Mouse (Mus musculus): ENCODE data around the gene Sec13. TPM values are rescaled to one million over a fixed set of nuclear protein-coding genes. Genes with fewer than 3 reads are reported as not detected.
"Not testable (repeated sequence)": the region's sequence is repeated elsewhere in the genome, so short reads cannot be mapped to it uniquely, and the experiment has no call there.

Sec13 gene
- polyA plus RNA-seq, 1 experiment from 2014 or later: 177 TPM

GRCm38 (mm10) chr6:113719878-113720277 is 20.7 kb downstream of the Sec13 start, which contains the start of gene Ghrl:
TSS of gene Ghrl (minus strand) at chr6:113719880.
- WGBS: 95% methylated on average over 3 of the region's 3 CpGs
- H3K9ac ChIP-seq (ENCODE audit: low read depth, low read length): no peak within 1 kb of the TSS
- peaks cover 13% of the 10 kb centered on the region for H3K36me3 ChIP-seq (ENCODE audit: control insufficient read depth, insufficient read depth, low read length)
- H3K9me3 ChIP-seq (replicated peaks; ENCODE audit: control insufficient read depth, low read length, poor library complexity, severe bottlenecking): no peaks in the 10 kb centered on the region
- no peak for ATAC-seq
- no peak within 1 kb of the TSS for H3K27ac ChIP-seq (ENCODE audit: low read length)
- no peak within 1 kb of the TSS for H3K4me2 ChIP-seq (ENCODE audit: low read length)
- H3K4me1 ChIP-seq (ENCODE audit: control insufficient read depth, insufficient read depth, low read length): no peaks in the 10 kb centered on the region
- H3K27me3 ChIP-seq (ENCODE audit: control insufficient read depth, insufficient read depth, low read depth, low read length): no peaks in the 10 kb centered on the region
- H3K4me3 ChIP-seq (ENCODE audit: low read depth, low read length): no peak within 1 kb of the TSS

GRCm38 (mm10) chr6:113717541-113717940 is 23.0 kb downstream of the Sec13 start:
- H3K27ac ChIP-seq (ENCODE audit: low read length): no peak overlapping the region
- no peaks in the 10 kb centered on the region for H3K27me3 ChIP-seq (ENCODE audit: control insufficient read depth, insufficient read depth, low read depth, low read length)
- no peak overlapping the region for H3K9ac ChIP-seq (ENCODE audit: low read depth, low read length)
- no peak overlapping the region for H3K4me2 ChIP-seq (ENCODE audit: low read length)
- 90% methylated on average over 3 of the region's 3 CpGs for WGBS
- no peak for ATAC-seq
- H3K36me3 ChIP-seq (ENCODE audit: control insufficient read depth, insufficient read depth, low read length): peaks cover 21% of the 10 kb centered on the region
- no peaks in the 10 kb centered on the region for H3K4me1 ChIP-seq (ENCODE audit: control insufficient read depth, insufficient read depth, low read length)
- H3K4me3 ChIP-seq (ENCODE audit: low read depth, low read length): no peak overlapping the region
- H3K9me3 ChIP-seq (replicated peaks; ENCODE audit: control insufficient read depth, low read length, poor library complexity, severe bottlenecking): no peaks in the 10 kb centered on the region

- WGBS: 90% methylated on average over 1 of the region's 1 CpGs
- peaks cover 42% of the 10 kb centered on the region for H3K36me3 ChIP-seq (ENCODE audit: control insufficient read depth, insufficient read depth, low read length)
- no peak overlapping the region for H3K9ac ChIP-seq (ENCODE audit: low read depth, low read length)
- no peaks in the 10 kb centered on the region for H3K27me3 ChIP-seq (ENCODE audit: control insufficient read depth, insufficient read depth, low read depth, low read length)
- H3K4me2 ChIP-seq (ENCODE audit: low read length): no peak overlapping the region
- H3K4me1 ChIP-seq (ENCODE audit: control insufficient read depth, insufficient read depth, low read length): no peaks in the 10 kb centered on the region
- H3K27ac ChIP-seq (ENCODE audit: low read length): no peak overlapping the region
- no peak for ATAC-seq
- no peaks in the 10 kb centered on the region for H3K9me3 ChIP-seq (replicated peaks; ENCODE audit: control insufficient read depth, low read length, poor library complexity, severe bottlenecking)
- H3K4me3 ChIP-seq (ENCODE audit: low read depth, low read length): no peak overlapping the region
Observed at GRCm38 (mm10) chr6:113714797-113715196, 25.7 kb downstream of the Sec13 start.

DNA sequence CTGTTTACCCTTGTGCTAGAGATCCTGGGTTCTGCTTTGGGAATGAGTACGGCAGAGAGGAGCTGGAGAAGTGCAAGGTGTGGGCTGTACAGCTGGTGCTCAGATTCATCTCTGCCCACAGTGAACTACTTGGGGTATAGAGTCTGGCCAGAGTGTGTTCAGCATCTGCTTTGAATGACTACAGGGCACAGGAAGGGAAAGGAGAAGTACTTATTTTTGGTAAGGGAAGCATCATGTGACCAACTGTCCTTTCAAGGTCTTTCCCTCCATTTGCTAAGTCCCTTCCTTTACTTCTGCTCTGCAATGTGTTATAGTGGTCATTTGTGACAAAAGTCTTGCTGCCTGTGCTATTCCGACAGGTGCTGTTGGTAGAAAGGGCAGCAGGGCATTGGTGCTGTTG is 26.3 kb downstream of the Sec13 start:
- peaks cover 46% of the 10 kb centered on the region for H3K36me3 ChIP-seq (ENCODE audit: control insufficient read depth, insufficient read depth, low read length)
- no peak overlapping the region for H3K4me2 ChIP-seq (ENCODE audit: low read length)
- no peak overlapping the region for H3K27ac ChIP-seq (ENCODE audit: low read length)
- ATAC-seq: no peak
- H3K9me3 ChIP-seq (replicated peaks; ENCODE audit: control insufficient read depth, low read length, poor library complexity, severe bottlenecking): no peaks in the 10 kb centered on the region
- no peak overlapping the region for H3K9ac ChIP-seq (ENCODE audit: low read depth, low read length)
- H3K4me1 ChIP-seq (ENCODE audit: control insufficient read depth, insufficient read depth, low read length): no peaks in the 10 kb centered on the region
- H3K27me3 ChIP-seq (ENCODE audit: control insufficient read depth, insufficient read depth, low read depth, low read length): no peaks in the 10 kb centered on the region
- 98% methylated on average over 2 of the region's 2 CpGs for WGBS
- H3K4me3 ChIP-seq (ENCODE audit: low read depth, low read length): no peak overlapping the region

DNA sequence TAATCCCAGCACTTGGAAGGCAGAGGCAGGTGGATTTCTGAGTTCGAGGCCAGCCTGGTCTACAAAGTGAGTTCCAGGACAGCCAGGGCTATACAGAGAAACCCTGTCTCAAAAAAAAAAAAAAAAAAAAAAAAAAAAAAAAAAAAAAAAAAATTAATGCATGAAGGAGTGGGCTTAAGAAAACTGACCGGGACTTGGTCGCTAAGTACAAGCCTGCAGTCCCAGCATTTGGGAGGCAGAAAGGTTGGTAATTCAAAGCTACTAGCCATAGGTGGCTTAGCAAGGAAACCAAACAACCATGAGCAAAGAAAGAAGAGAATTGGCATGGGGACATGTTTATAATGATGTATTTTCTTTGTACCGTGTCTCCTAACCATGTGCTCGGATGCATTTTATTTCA is 27.2 kb downstream of the Sec13 start:
- not testable (repeated sequence) for H3K27ac ChIP-seq (ENCODE audit: low read length); H3K4me2 ChIP-seq (ENCODE audit: low read length); H3K4me1 ChIP-seq (ENCODE audit: control insufficient read depth, insufficient read depth, low read length); H3K27me3 ChIP-seq (ENCODE audit: control insufficient read depth, insufficient read depth, low read depth, low read length); ATAC-seq; H3K4me3 ChIP-seq (ENCODE audit: low read depth, low read length); H3K9me3 ChIP-seq (replicated peaks; ENCODE audit: control insufficient read depth, low read length, poor library complexity, severe bottlenecking); H3K9ac ChIP-seq (ENCODE audit: low read depth, low read length)
- H3K36me3 ChIP-seq (ENCODE audit: control insufficient read depth, insufficient read depth, low read length): peaks cover 47% of the 10 kb centered on the region
- 88% methylated on average over 5 of the region's 5 CpGs for WGBS

GRCm38 (mm10) chr6:113712718-113713117 is 27.8 kb downstream of the Sec13 start:
- Histone ChIP-seq H3K36me3 (ENCODE audit: control insufficient read depth, insufficient read depth, low read length) (peaks cover 50% of the 10 kb centered on the region), H3K9me3 (replicated peaks; ENCODE audit: control insufficient read depth, low read length, poor library complexity, severe bottlenecking) (no peaks in the 10 kb centered on the region), H3K4me1 (ENCODE audit: control insufficient read depth, insufficient read depth, low read length) (no peaks in the 10 kb centered on the region), H3K9ac (ENCODE audit: low read depth, low read length) (no peak overlapping the region), H3K27ac (ENCODE audit: low read length) (no peak overlapping the region), H3K4me3 (ENCODE audit: low read depth, low read length) (no peak overlapping the region), H3K4me2 (ENCODE audit: low read length) (no peak overlapping the region), H3K27me3 (ENCODE audit: control insufficient read depth, insufficient read depth, low read depth, low read length) (no peaks in the 10 kb centered on the region)
- over 99% methylated on average over 3 of the region's 3 CpGs for WGBS
- no peak for ATAC-seq

DNA sequence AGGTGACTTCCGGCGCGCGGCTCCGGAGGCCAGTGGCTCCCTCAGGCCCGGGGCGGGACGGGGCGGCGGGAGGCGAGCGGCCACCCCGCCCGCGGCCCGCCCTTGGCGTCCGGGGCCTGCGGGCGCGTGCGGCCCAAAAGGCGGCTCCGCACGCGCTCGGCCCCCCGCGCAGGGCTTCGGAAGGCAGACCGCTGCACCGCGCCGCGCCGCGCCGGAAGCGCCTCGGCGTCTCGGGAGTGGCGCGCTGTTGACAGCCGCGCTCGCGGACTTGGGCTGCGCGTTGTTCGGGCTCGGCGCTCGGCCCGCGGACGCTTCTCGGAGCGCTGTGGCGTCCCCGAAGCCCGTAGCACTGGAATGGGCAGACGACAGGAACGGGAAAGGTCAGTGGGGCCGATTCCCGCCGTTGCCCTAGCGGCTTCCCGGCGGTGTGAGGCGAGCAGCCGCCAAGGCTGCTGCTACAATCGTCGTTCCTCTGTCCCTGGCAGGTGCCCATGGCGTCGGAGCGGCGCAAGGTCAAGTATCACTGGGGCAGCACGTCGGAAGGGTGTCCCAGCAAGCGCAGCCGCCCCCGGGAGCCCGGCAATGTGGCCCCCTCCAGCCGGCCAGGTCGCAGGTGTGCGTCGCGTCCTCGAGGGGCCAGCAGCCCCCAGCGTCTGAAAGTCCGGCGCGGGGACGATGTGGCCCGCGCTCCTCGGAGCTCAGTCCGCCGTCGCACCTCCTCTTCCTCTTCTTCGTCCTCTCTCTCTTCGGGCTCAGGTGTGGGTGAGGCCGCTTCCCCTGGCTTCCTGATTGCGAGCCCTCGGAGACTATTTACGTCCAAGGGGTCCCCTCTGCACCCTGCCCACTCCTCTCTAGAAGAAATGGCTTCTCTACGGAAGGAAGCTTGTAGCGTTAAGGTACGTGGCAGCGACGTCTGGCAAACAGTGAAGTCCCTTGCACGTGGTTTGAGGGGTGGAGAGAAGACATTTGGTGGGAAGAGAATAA is 43.0 kb downstream of the Sec13 start:
- H3K4me1 ChIP-seq (ENCODE audit: control insufficient read depth, insufficient read depth, low read length): peaks cover 31% of the 10 kb centered on the region
- no peaks in the 10 kb centered on the region for H3K9me3 ChIP-seq (replicated peaks; ENCODE audit: control insufficient read depth, low read length, poor library complexity, severe bottlenecking)
- H3K36me3 ChIP-seq (ENCODE audit: control insufficient read depth, insufficient read depth, low read length): peaks cover 9% of the 10 kb centered on the region
- peak; percentile 66 for ATAC-seq
- H3K4me2 ChIP-seq (ENCODE audit: low read length): peak overlapping the region; percentile 98
- 0% methylated on average over 76 of the region's 113 CpGs for WGBS
- no peaks in the 10 kb centered on the region for H3K27me3 ChIP-seq (ENCODE audit: control insufficient read depth, insufficient read depth, low read depth, low read length)
- H3K27ac ChIP-seq (ENCODE audit: low read length): peak overlapping the region; percentile 86
- H3K4me3 ChIP-seq (ENCODE audit: low read depth, low read length): peak overlapping the region; percentile 97
- peak overlapping the region; percentile 85 for H3K9ac ChIP-seq (ENCODE audit: low read depth, low read length)

DNA sequence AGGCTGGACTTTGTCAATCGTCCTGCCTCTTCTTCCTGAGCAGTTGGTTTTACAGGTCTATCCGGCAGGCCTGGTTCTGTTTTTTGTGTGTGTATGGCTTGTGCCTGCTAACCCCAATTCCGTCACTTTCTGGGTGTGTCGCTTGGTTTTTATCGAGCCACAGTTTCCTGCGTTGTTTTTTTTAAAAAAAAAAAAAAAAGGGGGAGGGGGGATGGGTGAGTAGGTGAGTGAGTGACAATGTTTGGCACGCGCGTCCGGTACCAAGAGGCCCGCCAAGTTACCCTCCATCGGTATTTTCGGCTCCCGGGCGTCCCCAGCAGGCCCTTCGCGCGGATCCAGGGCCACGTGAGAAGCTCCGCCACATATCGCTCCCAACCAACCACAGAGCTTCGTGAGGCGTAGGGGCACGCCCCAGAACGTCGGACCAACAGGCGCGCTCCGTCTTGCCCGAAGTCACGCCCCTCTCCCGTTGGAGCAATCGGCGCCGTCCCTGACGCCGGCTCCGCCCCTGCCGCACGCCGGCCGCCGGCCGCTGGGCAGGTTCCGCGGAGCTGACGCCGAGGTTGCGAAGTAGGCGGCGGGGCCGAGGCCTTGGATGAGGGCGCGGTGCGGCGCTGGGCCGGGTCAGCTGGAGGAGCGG is 43.8 kb downstream of the Sec13 start, which contains the start of gene Tatdn2:
Gene Tatdn2, plus strand, starts transcription at position 469 of the 640 bp plus-strand sequence.
- Histone ChIP-seq H3K4me1 (ENCODE audit: control insufficient read depth, insufficient read depth, low read length) (peaks cover 31% of the 10 kb centered on the region), H3K4me3 (ENCODE audit: low read depth, low read length) (peak within 1 kb of the TSS; percentile 97), H3K27ac (ENCODE audit: low read length) (peak within 1 kb of the TSS; percentile 86), H3K36me3 (ENCODE audit: control insufficient read depth, insufficient read depth, low read length) (peaks cover 3% of the 10 kb centered on the region; the same call in 1 of the 2 replicates), H3K9me3 (replicated peaks; ENCODE audit: control insufficient read depth, low read length, poor library complexity, severe bottlenecking) (no peaks in the 10 kb centered on the region), H3K9ac (ENCODE audit: low read depth, low read length) (peak within 1 kb of the TSS; percentile 85), H3K27me3 (ENCODE audit: control insufficient read depth, insufficient read depth, low read depth, low read length) (no peaks in the 10 kb centered on the region), H3K4me2 (ENCODE audit: low read length) (peak within 1 kb of the TSS; percentile 98)
- ATAC-seq: peak; percentile 99
- under 1% methylated on average over 56 of the region's 58 CpGs for WGBS

Data from midbrain, embryonic 16.5 days (tissue).